Mouse (Mus musculus): Measurements from ENCODE around the gene Zfp518b. TPM values are rescaled to one million over a fixed set of nuclear protein-coding genes. Genes with fewer than 3 reads are reported as not detected.

Gene Zfp518b
- polyA plus RNA-seq, 1 experiment, result 2.5 TPM

GRCm38 (mm10) chr5:38635696-38636095 is 48.9 kb downstream of the Zfp518b start:
- Histone ChIP-seq H3K4me1 (ENCODE audit: control insufficient read depth, insufficient read depth, low read length) (no peaks in the 10 kb centered on the region), H3K27ac (ENCODE audit: insufficient read depth, low read depth, low read length) (no peak overlapping the region), H3K4me3 (ENCODE audit: insufficient read depth, low read length) (no peak overlapping the region)
- TF ChIP-seq POLR2A (IDR thresholded peaks at IDR 0.05; ENCODE audit: borderline replicate concordance, low read depth, low read length) (no peak), CTCF (IDR thresholded peaks at IDR 0.05; ENCODE audit: low read depth, low read length) (no peak)

GRCm38 (mm10) chr5:38634321-38635164 is 50.1 kb downstream of the Zfp518b start:
- no peaks in the 10 kb centered on the region for H3K4me1 ChIP-seq (ENCODE audit: control insufficient read depth, insufficient read depth, low read length)
- no peak overlapping the region for H3K27ac ChIP-seq (ENCODE audit: insufficient read depth, low read depth, low read length)
- no peak for TF ChIP-seq POLR2A (IDR thresholded peaks at IDR 0.05; ENCODE audit: borderline replicate concordance, low read depth, low read length)
- no peak for TF ChIP-seq CTCF (IDR thresholded peaks at IDR 0.05; ENCODE audit: low read depth, low read length)
- no peak overlapping the region for H3K4me3 ChIP-seq (ENCODE audit: insufficient read depth, low read length)

GRCm38 (mm10) chr5:38632463-38633449 is 51.9 kb downstream of the Zfp518b start:
- H3K4me1 ChIP-seq (ENCODE audit: control insufficient read depth, insufficient read depth, low read length), result no peaks in the 10 kb centered on the region
- H3K27ac ChIP-seq (ENCODE audit: insufficient read depth, low read depth, low read length), result no peak overlapping the region
- no peak overlapping the region for H3K4me3 ChIP-seq (ENCODE audit: insufficient read depth, low read length)
- TF ChIP-seq CTCF (IDR thresholded peaks at IDR 0.05; ENCODE audit: low read depth, low read length) (no peak), POLR2A (IDR thresholded peaks at IDR 0.05; ENCODE audit: borderline replicate concordance, low read depth, low read length) (no peak)

- H3K27ac ChIP-seq (ENCODE audit: insufficient read depth, low read depth, low read length), result no peak overlapping the region
- TF ChIP-seq POLR2A (IDR thresholded peaks at IDR 0.05; ENCODE audit: borderline replicate concordance, low read depth, low read length) (no peak), CTCF (IDR thresholded peaks at IDR 0.05; ENCODE audit: low read depth, low read length) (no peak)
- H3K4me3 ChIP-seq (ENCODE audit: insufficient read depth, low read length), result no peak overlapping the region
- H3K4me1 ChIP-seq (ENCODE audit: control insufficient read depth, insufficient read depth, low read length), result no peaks in the 10 kb centered on the region
Measured at GRCm38 (mm10) chr5:38628023-38628422, 56.6 kb downstream of the Zfp518b start.

GRCm38 (mm10) chr5:38626883-38627282 is 57.7 kb downstream of the Zfp518b start:
- TF ChIP-seq CTCF (IDR thresholded peaks at IDR 0.05; ENCODE audit: low read depth, low read length), result no peak
- no peak for TF ChIP-seq POLR2A (IDR thresholded peaks at IDR 0.05; ENCODE audit: borderline replicate concordance, low read depth, low read length)
- no peak overlapping the region for H3K27ac ChIP-seq (ENCODE audit: insufficient read depth, low read depth, low read length)
- H3K4me3 ChIP-seq (ENCODE audit: insufficient read depth, low read length), result no peak overlapping the region

GRCm38 (mm10) chr5:38620783-38621182 is 63.8 kb downstream of the Zfp518b start:
- Histone ChIP-seq H3K27ac (ENCODE audit: insufficient read depth, low read depth, low read length) (no peak overlapping the region), H3K4me1 (ENCODE audit: control insufficient read depth, insufficient read depth, low read length) (no peaks in the 10 kb centered on the region), H3K4me3 (ENCODE audit: insufficient read depth, low read length) (no peak overlapping the region)
- TF ChIP-seq CTCF (IDR thresholded peaks at IDR 0.05; ENCODE audit: low read depth, low read length) (no peak), POLR2A (IDR thresholded peaks at IDR 0.05; ENCODE audit: borderline replicate concordance, low read depth, low read length) (no peak)

More at GRCm38 (mm10) chr5:38626883-38627282, 57.7 kb downstream of the Zfp518b start:
- H3K4me1 ChIP-seq (ENCODE audit: control insufficient read depth, insufficient read depth, low read length), result no peaks in the 10 kb centered on the region

- no peak overlapping the region for H3K27ac ChIP-seq (ENCODE audit: insufficient read depth, low read depth, low read length)
Measured at GRCm38 (mm10) chr5:38618908-38619307, 65.7 kb downstream of the Zfp518b start.

More at GRCm38 (mm10) chr5:38618908-38619307, 65.7 kb downstream of the Zfp518b start:
- TF ChIP-seq POLR2A (IDR thresholded peaks at IDR 0.05; ENCODE audit: borderline replicate concordance, low read depth, low read length), result no peak
- no peak for TF ChIP-seq CTCF (IDR thresholded peaks at IDR 0.05; ENCODE audit: low read depth, low read length)
- Histone ChIP-seq H3K4me1 (ENCODE audit: control insufficient read depth, insufficient read depth, low read length) (no peaks in the 10 kb centered on the region), H3K4me3 (ENCODE audit: insufficient read depth, low read length) (no peak overlapping the region)

Other genes with a start within 250 kb of the Zfp518b start
- gene Slc2a9, start 181.7 kb downstream of the Zfp518b start, polyA plus RNA-seq (2012; ENCODE audit: insufficient read depth, insufficient read length, missing spikeins), result 15.0 and 17.9 TPM in 2 replicates
- gene Wdr1, start 121.6 kb downstream of the Zfp518b start, polyA plus RNA-seq (2012; ENCODE audit: insufficient read depth, insufficient read length, missing spikeins), result 210 and 216 TPM in 2 replicates
- not detected in 2 replicates for gene Clnk, start 192.0 kb upstream of the Zfp518b start, polyA plus RNA-seq (2012; ENCODE audit: insufficient read depth, insufficient read length, missing spikeins)